Mouse (Mus musculus) brown adipose tissue, adult 24 weeks (tissue): ENCODE data around the gene Tln2. TPM values are rescaled to one million over a fixed set of nuclear protein-coding genes. Genes with fewer than 3 reads are reported as not detected.

Source experiments
- H3K27ac ChIP-seq: fragments of 200-500 bp; replicated peaks from 2 replicates; pipeline ENCODE4 v1.5.1; 2012; ENCODE audit warnings: low read depth, mild to moderate bottlenecking, low read length
- H3K4me1 ChIP-seq: fragments of 200-500 bp; 2 replicates; pipeline ENCODE4 v1.6.1; 2012; ENCODE audit warnings: low read length, mixed read lengths; ENCODE audit not compliant: control insufficient read depth, insufficient read depth, insufficient read length
- H3K4me3 ChIP-seq: fragments of 200-500 bp; 2 replicates; pipeline ENCODE4 v1.5.1; 2012; ENCODE audit warnings: low read depth, mild to moderate bottlenecking, low read length, moderate library complexity; ENCODE audit not compliant: insufficient read depth
- polyA plus RNA-seq: library from polyadenylated mRNA; stranded (reverse); fragments of >200 nt; gene quantifications from 2 replicates; pipeline ENCODE4 v1.2.4, GENCODE M21; 2012; ENCODE audit not compliant: missing spikeins, insufficient read depth, insufficient read length

Tln2 gene
- polyA plus RNA-seq, 1 experiment: 12.0 TPM

DNA sequence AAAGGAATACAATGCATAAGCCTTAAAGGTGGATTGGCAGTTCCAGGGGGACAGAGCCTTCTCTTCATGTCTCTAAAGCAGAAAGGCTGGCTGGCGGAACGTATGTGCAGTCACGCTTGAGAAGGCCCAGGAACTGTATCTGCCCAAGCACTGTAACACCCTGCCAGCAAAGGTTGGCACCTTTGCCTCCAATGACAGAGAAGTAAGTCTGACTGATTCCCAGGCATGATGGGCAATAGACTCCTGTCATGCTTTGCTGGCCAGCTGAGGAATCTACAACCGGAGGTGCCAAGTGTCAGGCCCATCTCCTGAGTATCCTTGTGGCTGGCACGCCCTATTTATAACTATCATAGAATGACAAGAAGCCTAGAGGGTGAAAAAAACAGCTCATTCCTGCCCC is 83.3 kb downstream of the Tln2 start:
- H3K27ac ChIP-seq: no peak overlapping the region
- no peaks in the 10 kb centered on the region for H3K4me1 ChIP-seq
- no peak overlapping the region for H3K4me3 ChIP-seq

DNA sequence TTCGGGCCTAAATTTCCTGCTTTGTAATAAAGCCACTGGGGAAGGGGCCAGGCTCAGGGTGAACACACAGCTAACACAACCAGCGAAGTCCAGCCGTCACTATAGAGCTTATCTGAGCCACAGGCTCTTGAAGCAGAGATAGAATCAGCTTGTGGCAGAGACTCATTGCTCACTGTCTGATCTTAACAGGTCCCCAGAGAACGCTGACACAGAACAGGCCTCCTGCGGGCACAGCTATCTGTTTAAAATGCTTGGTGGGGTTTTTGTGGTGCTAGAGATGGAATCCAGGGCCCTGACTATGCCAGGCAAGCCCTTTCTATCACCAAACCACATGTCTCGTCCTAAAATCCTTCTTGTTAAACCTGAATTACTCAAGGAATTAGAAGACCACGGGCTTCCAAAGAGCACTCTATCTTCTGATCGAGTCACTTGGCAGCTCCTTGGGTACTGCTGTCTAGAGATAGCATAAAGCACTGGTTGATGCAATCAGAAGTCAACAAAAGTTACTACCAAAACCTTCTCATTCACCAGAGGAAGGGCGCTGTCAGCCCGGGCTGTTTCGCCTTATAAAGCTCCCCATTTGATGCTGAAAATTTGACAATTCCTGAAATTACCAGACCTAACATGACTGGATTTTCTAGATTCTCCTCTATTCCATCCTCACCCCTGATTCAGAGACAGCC is 95.9 kb downstream of the Tln2 start:
- H3K4me1 ChIP-seq: no peaks in the 10 kb centered on the region; the same call in 1 of the 2 replicates
- H3K27ac ChIP-seq: no peak overlapping the region
- H3K4me3 ChIP-seq: no peak overlapping the region

DNA sequence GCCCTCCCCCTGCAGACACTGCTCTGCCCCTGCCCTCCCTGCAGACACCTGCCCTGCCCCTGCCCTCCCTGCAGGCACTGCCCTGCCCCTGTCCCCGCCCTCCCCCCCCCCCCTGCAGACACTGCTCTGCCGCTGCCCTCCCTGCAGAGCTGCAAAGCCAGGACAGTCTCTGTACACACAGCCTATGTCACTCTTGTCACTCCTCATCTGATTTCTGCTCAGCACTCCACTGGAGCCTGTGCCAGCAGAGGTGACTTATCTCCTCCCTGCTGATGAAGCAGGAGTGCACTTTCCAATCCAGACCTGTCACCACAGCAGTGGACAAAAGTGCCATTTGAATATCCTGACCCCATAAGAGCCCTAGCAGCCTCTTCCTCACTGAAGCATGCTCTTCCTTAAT is 118.0 kb downstream of the Tln2 start:
- Histone ChIP-seq H3K4me1 (no peaks in the 10 kb centered on the region), H3K27ac (no peak overlapping the region), H3K4me3 (no peak overlapping the region)

DNA sequence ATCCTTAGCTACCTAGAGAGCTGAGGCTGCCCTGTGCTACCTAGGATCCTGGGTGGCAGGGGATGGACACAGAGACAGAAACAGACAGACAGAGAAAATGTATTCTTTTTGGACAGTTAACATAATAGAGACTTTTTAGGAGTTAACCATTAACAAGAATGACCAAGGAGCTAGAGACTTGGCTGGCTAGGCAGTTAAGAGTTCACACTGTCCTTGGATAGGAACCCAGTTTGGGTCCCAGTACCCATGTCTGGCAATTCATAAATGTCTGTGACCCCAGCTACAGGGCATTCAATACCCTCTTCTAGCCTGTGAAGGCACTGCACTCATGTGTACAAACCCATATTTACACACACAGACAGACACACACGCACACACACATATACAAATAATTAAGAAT is 122.0 kb downstream of the Tln2 start:
- H3K4me1 ChIP-seq: 0 out of 2 replicates have a peak, but pooled peaks cover 2% of the 10 kb centered on the region
- H3K4me3 ChIP-seq: no peak overlapping the region
- H3K27ac ChIP-seq: no peak overlapping the region

DNA sequence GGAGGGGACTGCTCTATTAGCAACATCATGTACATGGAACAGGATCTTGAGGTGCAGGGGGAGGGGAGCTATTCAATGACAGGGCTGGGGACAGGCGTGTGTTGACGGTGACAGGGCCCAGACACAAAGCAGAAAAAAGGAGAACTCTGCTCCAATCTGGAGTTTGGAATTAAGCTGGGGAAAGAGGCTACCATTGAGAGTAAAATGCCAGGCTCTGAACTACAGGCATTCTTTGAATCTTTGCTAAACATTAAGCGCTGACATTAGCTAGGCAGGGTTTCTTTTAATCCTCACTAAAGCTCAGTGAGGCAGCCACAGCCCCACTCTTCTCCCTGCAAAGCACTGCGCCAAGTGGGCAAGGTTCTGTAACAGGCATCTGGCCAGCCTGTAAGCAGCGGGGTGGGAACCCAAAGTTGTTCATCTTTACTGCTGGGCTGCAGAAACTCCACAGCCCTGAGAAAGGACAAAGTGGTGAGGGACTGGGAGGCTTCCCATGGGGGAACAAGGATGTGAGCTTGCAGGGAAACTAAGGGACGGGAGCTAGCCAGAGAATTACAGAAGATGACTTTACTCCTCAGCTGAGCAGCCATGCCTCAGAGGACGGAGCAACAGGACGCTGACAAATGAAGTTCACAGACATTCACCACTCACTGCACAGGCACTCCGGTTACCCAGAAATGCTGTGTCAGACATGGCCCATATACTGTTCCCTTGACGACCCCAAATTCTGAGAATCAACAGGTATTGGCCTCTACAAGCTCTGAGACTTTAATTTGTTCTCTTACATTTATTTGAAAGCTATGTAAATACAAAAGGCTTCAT is 124.0 kb downstream of the Tln2 start:
- H3K4me3 ChIP-seq: no peak overlapping the region
- H3K27ac ChIP-seq: no peak overlapping the region
- H3K4me1 ChIP-seq: 0 out of 2 replicates have a peak, but pooled peaks cover 2% of the 10 kb centered on the region

DNA sequence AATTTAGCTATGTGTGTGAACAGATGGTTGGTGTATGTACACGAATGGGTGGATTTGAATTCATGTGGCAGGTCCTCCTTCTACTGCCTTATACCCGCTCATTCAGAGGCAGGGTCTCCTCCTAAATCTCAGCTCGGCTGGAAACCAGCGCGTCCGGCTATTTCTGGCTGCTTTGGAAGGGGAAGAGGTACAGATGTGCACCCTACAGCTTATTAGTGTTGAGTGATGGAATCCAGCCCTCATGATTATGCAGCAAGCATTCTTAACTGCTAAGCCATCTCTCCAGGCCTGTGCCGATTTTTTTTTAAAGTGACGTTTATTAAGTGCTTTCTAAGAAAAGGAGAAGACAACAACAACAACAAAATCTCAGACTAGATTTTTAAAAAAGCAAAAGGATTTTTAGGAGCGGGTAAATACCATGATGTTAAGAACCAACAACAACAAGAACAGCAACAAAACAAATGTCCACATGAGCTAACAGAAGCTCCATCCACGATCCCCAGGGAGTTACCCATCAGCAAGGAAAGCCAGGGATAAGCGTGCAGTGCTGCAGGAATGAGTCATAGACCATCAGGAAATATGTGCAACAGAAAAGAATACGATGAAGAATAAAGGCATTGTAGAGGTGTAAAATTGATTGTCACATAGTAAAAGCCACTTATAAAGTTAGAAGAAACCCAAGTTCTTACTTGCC is 130.2 kb downstream of the Tln2 start:
- H3K27ac ChIP-seq: no peak overlapping the region
- H3K4me1 ChIP-seq: no peaks in the 10 kb centered on the region
- no peak overlapping the region for H3K4me3 ChIP-seq

DNA sequence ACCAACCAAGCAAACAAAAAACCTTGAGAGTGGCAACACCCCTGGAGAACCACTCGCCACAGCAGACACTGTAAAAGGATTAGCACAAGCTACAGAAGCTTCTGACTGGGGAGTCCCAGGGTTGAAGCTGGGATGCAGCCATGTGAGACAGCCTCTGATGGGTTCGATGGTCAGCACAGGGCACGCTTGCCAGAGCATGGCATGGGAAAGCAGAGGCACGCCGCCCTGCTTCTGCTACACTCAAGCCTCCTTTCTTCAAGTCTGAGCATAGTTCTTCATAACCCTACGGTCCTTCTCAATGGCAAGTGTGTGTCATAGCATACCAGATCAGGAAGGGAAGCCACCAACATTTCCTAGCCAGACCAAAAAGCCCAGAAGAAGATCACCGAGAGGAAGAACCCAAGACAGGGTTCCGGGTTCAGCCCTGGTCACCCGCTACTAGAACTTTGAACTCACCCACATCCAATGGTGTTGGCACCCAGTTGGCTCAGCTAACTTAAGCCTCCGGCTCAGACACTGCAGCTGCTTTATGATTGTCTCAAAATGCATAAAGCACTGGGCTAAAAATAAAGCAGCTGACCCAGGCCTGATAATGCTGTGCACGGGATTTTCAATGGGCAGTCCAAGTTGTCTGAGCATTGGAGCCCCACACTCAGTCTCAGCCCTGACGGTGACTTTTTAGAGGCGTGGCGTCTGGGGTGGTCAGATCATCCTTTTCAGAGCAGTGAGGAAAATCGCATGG is 131.0 kb downstream of the Tln2 start:
- H3K4me3 ChIP-seq: no peak overlapping the region
- H3K4me1 ChIP-seq: no peaks in the 10 kb centered on the region
- no peak overlapping the region for H3K27ac ChIP-seq

DNA sequence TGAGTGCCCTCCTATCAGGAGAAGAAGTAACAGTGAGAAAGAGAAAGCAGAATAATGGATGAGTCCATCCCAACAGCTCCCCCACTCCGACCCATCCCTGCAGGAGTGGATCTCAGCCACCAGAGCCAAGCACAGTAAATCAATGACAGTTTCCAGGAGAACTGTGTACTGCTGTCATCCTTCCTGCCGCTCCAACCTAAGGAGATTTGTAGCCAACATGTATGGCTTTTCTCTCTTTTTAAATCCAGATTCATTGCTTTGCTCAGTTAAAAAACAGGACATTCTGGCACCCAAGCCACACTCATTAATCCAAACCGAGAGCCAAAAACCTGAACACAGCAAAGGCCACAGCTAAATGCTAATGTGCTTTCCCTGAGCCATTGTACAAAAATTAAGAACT is 133.2 kb downstream of the Tln2 start:
- no peak overlapping the region for H3K27ac ChIP-seq
- no peaks in the 10 kb centered on the region for H3K4me1 ChIP-seq
- H3K4me3 ChIP-seq: no peak overlapping the region

DNA sequence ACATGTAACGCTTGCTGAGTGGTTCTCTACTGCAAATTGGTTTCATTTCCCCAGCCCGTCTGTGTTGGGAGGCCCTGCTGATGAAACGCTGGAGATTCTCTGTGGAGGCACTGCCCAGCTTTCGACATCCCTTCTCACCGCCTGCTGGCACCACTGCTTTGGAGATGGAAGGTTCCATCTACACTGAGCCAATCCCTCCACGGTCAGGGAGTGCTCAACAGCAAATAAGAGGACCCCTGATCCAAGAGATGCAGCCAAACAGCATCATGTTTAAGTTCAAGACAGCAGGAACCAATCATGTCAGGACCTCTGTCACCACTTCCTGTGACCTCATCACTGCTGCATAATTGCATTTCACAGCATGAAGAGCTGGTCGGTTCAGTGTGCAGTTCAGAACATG is 135.4 kb downstream of the Tln2 start:
- H3K4me3 ChIP-seq: no peak overlapping the region
- no peak overlapping the region for H3K27ac ChIP-seq
- no peaks in the 10 kb centered on the region for H3K4me1 ChIP-seq

DNA sequence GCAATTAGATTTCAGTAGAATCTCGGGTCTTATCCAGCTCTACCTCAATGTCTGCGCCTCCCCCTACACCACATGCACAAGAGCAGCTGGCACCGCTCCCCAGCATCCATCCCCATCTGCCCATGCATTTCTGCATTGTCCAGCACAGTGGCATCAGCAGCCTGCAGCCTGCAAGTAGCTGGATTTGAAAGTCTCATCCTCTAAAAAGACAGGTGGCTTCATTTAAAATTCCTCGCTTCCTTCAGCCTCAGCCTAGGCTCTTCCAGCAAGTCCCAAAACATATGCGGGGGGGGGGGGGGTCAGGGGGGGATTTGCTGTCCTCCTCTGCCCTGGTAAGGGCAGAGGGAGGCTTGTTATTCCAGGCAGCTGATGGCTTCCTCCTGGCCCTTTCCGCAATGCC is 141.4 kb downstream of the Tln2 start:
- H3K4me1 ChIP-seq: no peaks in the 10 kb centered on the region
- no peak overlapping the region for H3K27ac ChIP-seq
- no peak overlapping the region for H3K4me3 ChIP-seq

DNA sequence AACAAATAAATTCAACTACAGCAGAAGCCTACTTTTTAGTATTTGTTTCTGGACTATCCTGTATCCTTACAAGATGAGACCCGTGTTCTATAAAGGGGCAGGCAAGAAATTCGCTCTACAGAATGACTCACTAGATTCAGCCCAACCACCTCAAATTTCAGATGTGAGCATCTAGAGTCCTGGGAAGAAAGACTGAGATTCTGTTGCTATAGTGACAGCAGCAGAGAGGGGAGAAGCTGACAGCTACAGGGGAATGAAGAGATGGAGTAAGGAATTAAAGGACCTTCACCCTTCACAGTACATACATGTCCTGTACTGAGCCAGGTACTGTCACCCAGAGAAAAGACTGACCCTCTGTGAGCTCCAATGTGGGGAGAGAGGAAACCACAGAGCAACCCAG is 148.8 kb downstream of the Tln2 start:
- Histone ChIP-seq H3K4me1 (no peaks in the 10 kb centered on the region), H3K4me3 (no peak overlapping the region), H3K27ac (no peak overlapping the region)

DNA sequence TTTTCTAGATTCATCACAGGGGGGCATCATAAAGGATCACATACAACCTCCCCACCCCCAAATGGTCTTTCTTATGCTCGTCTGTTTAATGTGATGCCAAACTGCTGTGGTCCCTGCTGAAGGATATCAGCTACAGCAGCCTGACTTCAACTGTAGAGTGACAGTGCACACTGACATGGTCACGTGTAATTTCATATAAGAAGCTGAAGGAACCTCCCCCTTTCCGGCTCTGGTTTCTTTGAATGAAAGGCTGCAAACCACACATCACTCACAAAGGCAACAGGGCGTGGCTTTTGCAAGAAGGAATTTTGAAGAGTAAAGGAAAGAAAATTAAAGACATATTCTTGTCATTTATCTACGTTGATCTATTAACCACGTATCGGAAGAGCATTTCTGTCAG is 154.8 kb downstream of the Tln2 start:
- no peak overlapping the region for H3K27ac ChIP-seq
- no peak overlapping the region for H3K4me3 ChIP-seq
- no peaks in the 10 kb centered on the region for H3K4me1 ChIP-seq

DNA sequence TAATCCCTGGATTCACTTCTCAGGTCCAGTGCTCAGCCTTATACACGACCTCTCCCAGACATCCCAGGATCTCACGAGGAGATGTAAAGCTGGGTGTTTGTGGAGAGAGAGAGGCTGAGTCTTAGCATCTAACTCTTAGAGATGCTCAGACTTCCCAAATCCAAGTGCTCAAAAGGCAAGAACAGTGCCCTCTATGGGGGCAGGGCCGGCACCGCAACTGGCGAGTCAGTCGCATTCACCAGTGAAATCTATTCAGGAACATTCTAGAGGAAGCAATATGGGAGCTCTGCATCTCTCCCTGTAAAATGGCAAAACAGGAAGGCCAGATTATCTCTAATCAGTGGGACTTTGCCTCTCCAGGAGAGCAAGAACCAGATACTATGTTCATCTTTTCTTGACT is 159.9 kb downstream of the Tln2 start:
- Histone ChIP-seq H3K4me1 (no peaks in the 10 kb centered on the region), H3K27ac (no peak overlapping the region), H3K4me3 (no peak overlapping the region)

DNA sequence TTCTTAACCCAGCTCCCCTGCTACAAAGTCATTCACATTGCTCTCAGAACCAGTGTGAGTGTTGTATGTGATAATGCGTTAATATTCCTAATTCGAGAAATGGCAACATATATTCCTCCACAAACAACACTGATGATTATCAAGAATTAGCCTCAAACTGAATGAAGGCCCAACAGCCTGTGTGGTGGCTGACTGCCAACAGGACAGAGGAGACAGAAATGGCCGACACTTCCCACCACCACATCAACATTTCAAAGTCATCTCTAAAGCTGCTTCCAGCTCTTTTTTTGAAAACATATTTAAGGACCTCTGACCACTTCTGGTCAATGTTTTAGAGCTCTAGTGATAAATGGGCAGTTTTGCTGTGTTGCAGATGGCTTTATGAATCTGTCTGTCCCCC is 161.7 kb downstream of the Tln2 start:
- Histone ChIP-seq H3K4me1 (no peaks in the 10 kb centered on the region), H3K27ac (no peak overlapping the region), H3K4me3 (no peak overlapping the region)

DNA sequence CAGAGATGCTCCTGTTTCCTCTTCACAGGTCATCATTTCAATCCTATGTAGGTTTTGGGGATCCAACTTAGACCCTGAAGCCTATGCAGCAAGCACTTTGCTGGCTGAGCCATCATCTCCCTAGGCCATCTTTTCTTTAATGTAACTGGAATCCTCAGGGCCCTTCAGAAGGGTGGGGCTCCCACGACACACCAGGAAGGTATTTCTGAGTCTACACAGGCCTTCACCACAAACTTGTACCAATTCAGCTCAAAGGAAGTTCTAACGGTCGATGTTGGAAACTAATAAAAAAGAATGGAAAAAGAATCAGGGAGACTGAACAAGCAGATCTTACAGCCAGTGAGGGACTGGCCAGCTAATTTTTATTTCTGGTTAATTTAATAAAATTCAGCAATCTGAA is 163.1 kb downstream of the Tln2 start:
- Histone ChIP-seq H3K4me1 (no peaks in the 10 kb centered on the region), H3K27ac (no peak overlapping the region), H3K4me3 (no peak overlapping the region)
